Mouse (Mus musculus) hindlimb bud, embryonic 11.5 days (tissue): ENCODE results near the gene Arfgef2.
"Not testable (repeated sequence)": the region's sequence is repeated elsewhere in the genome, so short reads cannot be mapped to it uniquely, and the experiment has no call there.

Experiments used
- DNase-seq: peaks from one replicate; pipeline ENCODE4 v3.0.0-alpha.2; 2012; ENCODE audit warnings: low read depth, low spot score; ENCODE audit errors: extremely low spot score

The Arfgef2 gene

GRCm38 (mm10) chr2:166805250-166806172 lies at the start of gene Arfgef2:
Gene Arfgef2 (plus strand): TSS chr2:166805588.
- no peak for DNase-seq

GRCm38 (mm10) chr2:166757969-166758368 lies 47.4 kb upstream of the Arfgef2 start:
- DNase-seq = no peak

- DNase-seq = no peak
These were observed 41.3 kb upstream of the Arfgef2 start for GRCm38 (mm10) chr2:166764051-166764450.

- no peak for DNase-seq
These were observed 37.8 kb upstream of the Arfgef2 start for GRCm38 (mm10) chr2:166767591-166767990.

GRCm38 (mm10) chr2:166771396-166771795 lies 34.0 kb upstream of the Arfgef2 start:
- DNase-seq = no peak

- no peak for DNase-seq
These were observed 31.8 kb upstream of the Arfgef2 start for GRCm38 (mm10) chr2:166773587-166773986.

- no peak for DNase-seq
These were observed 31.1 kb upstream of the Arfgef2 start for GRCm38 (mm10) chr2:166774275-166774674.

GRCm38 (mm10) chr2:166775357-166775893 lies 30.0 kb upstream of the Arfgef2 start:
- no peak for DNase-seq

- no peak for DNase-seq
These were observed 29.1 kb upstream of the Arfgef2 start for GRCm38 (mm10) chr2:166776272-166776671.

GRCm38 (mm10) chr2:166779956-166780355 lies 25.4 kb upstream of the Arfgef2 start:
- no peak for DNase-seq

GRCm38 (mm10) chr2:166780980-166781578 lies 24.3 kb upstream of the Arfgef2 start:
- DNase-seq = no peak

- no peak for DNase-seq
These were observed 21.0 kb upstream of the Arfgef2 start for GRCm38 (mm10) chr2:166784376-166784775.

- peak; percentile 81 for DNase-seq
These were observed 18.9 kb upstream of the Arfgef2 start for GRCm38 (mm10) chr2:166786353-166787004.

- DNase-seq = no peak
These were observed 13.7 kb upstream of the Arfgef2 start for GRCm38 (mm10) chr2:166791738-166792137.

GRCm38 (mm10) chr2:166792355-166792754 lies 13.0 kb upstream of the Arfgef2 start, which contains the start of gene Trp53rkb:
Gene Trp53rkb (plus strand): TSS chr2:166792531.
- DNase-seq = no peak

- not testable (repeated sequence) for DNase-seq
These were observed 11.7 kb upstream of the Arfgef2 start for GRCm38 (mm10) chr2:166793542-166794214.

- no peak for DNase-seq
These were observed 5.5 kb upstream of the Arfgef2 start for GRCm38 (mm10) chr2:166799615-166800472.

- DNase-seq = no peak
These were observed 4.9 kb upstream of the Arfgef2 start for GRCm38 (mm10) chr2:166800473-166800857.

GRCm38 (mm10) chr2:166801436-166801835 lies 4.0 kb upstream of the Arfgef2 start:
- DNase-seq = no peak

GRCm38 (mm10) chr2:166803298-166803697 lies 2.1 kb upstream of the Arfgef2 start:
- DNase-seq = no peak
